In genomic region chr10:81144667-81145066, GRCm38 (mm10) we compare ENCODE assay signal across 15 mouse cellular contexts. TPM values are rescaled to one million over a fixed set of nuclear protein-coding genes. Genes with fewer than 3 reads are reported as not detected.
DNase-seq lines count a peak whose midpoint lies in the region; ATAC-seq and TF ChIP-seq lines count a peak whose summit lies in the region.
"Had no signal": no experiment of that assay in that cellular context is flagged by ENCODE, and none has a peak within 500 bp of the region (broad histone marks: within the 10 kb centered on the region; RNA-seq: fewer than 3 reads in every experiment).

No protein-coding gene starts in this region.

- peak overlapping the region; percentile 28; the same call in 1 of the 2 replicates for H3K27ac ChIP-seq in gastrocnemius, adult 2 months
- H3K27ac ChIP-seq: heart, embryonic 13.5 days; hindbrain, embryonic 14.5 days; limb, embryonic 13.5 days; midbrain, embryonic 12.5 days had no signal

- ATAC-seq in erythroid progenitor cell, adult 5-6 weeks (replicated peaks; ENCODE audit: low FRiP score, poor library complexity, severe bottlenecking) = no peak
- ATAC-seq: liver, postnatal 0 days had no signal

- DNase-seq in gastrocnemius, adult 2 months = peak; percentile 62
- DNase-seq in gastrocnemius, postnatal 36 days = no peak
- DNase-seq in lung, adult 18-20 months = peak; percentile 62 to 67
- no peak for DNase-seq in lung, adult 2 months
- DNase-seq in heart, postnatal 14 days = peak; percentile 66 to 71
- peak; percentile 61 for DNase-seq in lung, postnatal 36 days
- DNase-seq in left cerebral cortex, postnatal 14 days (ENCODE audit: low spot score in 2 of 2) = no peak
- DNase-seq: cerebellum, adult 9-10 months; liver, postnatal 0 days; right cerebral cortex, postnatal 14 days had no signal

- no peak for TF ChIP-seq POLR2A in lung, adult 2 months (IDR thresholded peaks at IDR 0.05; ENCODE audit: borderline replicate concordance, extremely low read depth, low read depth, low read length)

- peaks cover 30% of the 10 kb centered on the region for H3K4me1 ChIP-seq in lung, adult 2 months (ENCODE audit: control insufficient read depth, insufficient read depth, low read length)

- TF ChIP-seq CTCF in gastrocnemius, adult 2 months (IDR thresholded peaks at IDR 0.05) = no peak
- TF ChIP-seq CTCF in lung, adult 2 months (IDR thresholded peaks at IDR 0.05; ENCODE audit: insufficient read depth, low read length) = no peak

- 57% methylated on average over 27 of the region's 27 CpGs for WGBS in lung, adult 2 months

- peak overlapping the region; percentile 40 for H3K4me3 ChIP-seq in gastrocnemius, adult 2 months
- H3K4me3 ChIP-seq in lung, adult 2 months (replicated peaks; ENCODE audit: extremely low read depth, low read depth, low read length) = no peak overlapping the region
- H3K4me3 ChIP-seq: heart, embryonic 13.5 days; limb, embryonic 13.5 days; midbrain, embryonic 12.5 days had no signal

- intact Hi-C loops in gastrocnemius, adult 2 months (cut with DNase I) = no loop called here
- intact Hi-C loops in gastrocnemius, postnatal 36 days (cut with DNase I) = loop anchor here (5.0 kb wide), 1 partner anchor 303 kb away; no protein-coding TSS in a partner anchor
- intact Hi-C loops in heart, postnatal 14 days (cut with DNase I) = no loop called here
- intact Hi-C loops in left cerebral cortex, postnatal 14 days (cut with DNase I) = no loop called here

RNA-seq across cellular contexts. Expression of gene Zbtb7a, which starts 9.6 kb away (rescaled TPM):
- 10 to 100 TPM; 23.3 to 25.9 TPM for total RNA-seq in gastrocnemius, adult 2 months (2021)
- total RNA-seq in gastrocnemius, postnatal 36 days (2021) = 10 to 100 TPM; 22.4 to 27.8 TPM
- 66.7 and 83.6 TPM in 2 replicates for polyA plus RNA-seq in lung, adult 2 months (2012; rRNA removed)
- total RNA-seq in heart, postnatal 14 days (2021) = 10 to 100 TPM; 40.8 to 43.2 TPM
- 10 to 100 TPM; 74.8 to 76.0 TPM for total RNA-seq in left cerebral cortex, postnatal 14 days (2021)
- 31.7 and 33.1 TPM in 2 replicates for total RNA-seq in erythroid progenitor cell, adult 5-6 weeks (2015; ENCODE audit: low replicate concordance)
- 23.1 and 33.2 TPM in 2 replicates for total RNA-seq in erythroid progenitor cell, adult 5-6 weeks (2017; ENCODE audit: low replicate concordance)

RNA-seq across cellular contexts. Expression of gene Pias4, which starts 23.1 kb away (rescaled TPM):
- total RNA-seq in gastrocnemius, adult 2 months (2021) = 10 to 100 TPM; 15.7 to 16.2 TPM
- total RNA-seq in gastrocnemius, postnatal 36 days (2021) = 10 to 100 TPM; 14.0 to 16.3 TPM
- polyA plus RNA-seq in lung, adult 2 months (2012; rRNA removed) = 33.0 and 40.0 TPM in 2 replicates
- 10 to 100 TPM; 15.2 to 18.3 TPM for total RNA-seq in heart, postnatal 14 days (2021)
- total RNA-seq in left cerebral cortex, postnatal 14 days (2021) = 10 to 100 TPM; 23.7 to 29.9 TPM
- total RNA-seq in erythroid progenitor cell, adult 5-6 weeks (2015; ENCODE audit: low replicate concordance) = 24.1 and 27.2 TPM in 2 replicates
- total RNA-seq in erythroid progenitor cell, adult 5-6 weeks (2017; ENCODE audit: low replicate concordance) = 15.3 and 46.0 TPM in 2 replicates

RNA-seq across cellular contexts. Expression of gene Eef2, which starts 31.8 kb away (rescaled TPM):
- 1,000 to 10,000 TPM; 1,128 to 1,335 TPM for total RNA-seq in gastrocnemius, adult 2 months (2021)
- total RNA-seq in gastrocnemius, postnatal 36 days (2021) = 100 to 1,000 TPM; 880 to 957 TPM
- polyA plus RNA-seq in lung, adult 2 months (2012; rRNA removed) = 1,377 and 1,420 TPM in 2 replicates
- total RNA-seq in heart, postnatal 14 days (2021) = 1,000 to 10,000 TPM; 1,113 to 1,165 TPM
- total RNA-seq in left cerebral cortex, postnatal 14 days (2021) = 100 to 1,000 TPM; 936 to 941 TPM
- total RNA-seq in erythroid progenitor cell, adult 5-6 weeks (2015; ENCODE audit: low replicate concordance) = 267 and 296 TPM in 2 replicates
- total RNA-seq in erythroid progenitor cell, adult 5-6 weeks (2017; ENCODE audit: low replicate concordance) = 399 and 622 TPM in 2 replicates

RNA-seq across cellular contexts. Expression of gene Dapk3, which starts 38.1 kb away (rescaled TPM):
- 10 to 100 TPM; 22.1 to 24.9 TPM for total RNA-seq in gastrocnemius, adult 2 months (2021)
- 10 to 100 TPM; 21.1 to 23.9 TPM for total RNA-seq in gastrocnemius, postnatal 36 days (2021)
- 70.4 and 73.5 TPM in 2 replicates for polyA plus RNA-seq in lung, adult 2 months (2012; rRNA removed)
- total RNA-seq in heart, postnatal 14 days (2021) = 10 to 100 TPM; 28.4 to 29.2 TPM
- total RNA-seq in left cerebral cortex, postnatal 14 days (2021) = 10 to 100 TPM; 72.2 to 73.3 TPM
- total RNA-seq in erythroid progenitor cell, adult 5-6 weeks (2015; ENCODE audit: low replicate concordance) = 5.0 and 5.4 TPM in 2 replicates
- total RNA-seq in erythroid progenitor cell, adult 5-6 weeks (2017; ENCODE audit: low replicate concordance) = 6.4 and 9.4 TPM in 2 replicates

RNA-seq across cellular contexts. Expression of gene Map2k2, which starts 39.0 kb away (rescaled TPM):
- total RNA-seq in gastrocnemius, adult 2 months (2021) = 100 to 1,000 TPM; 148 to 187 TPM
- total RNA-seq in gastrocnemius, postnatal 36 days (2021) = 100 to 1,000 TPM; 160 to 174 TPM
- polyA plus RNA-seq in lung, adult 2 months (2012; rRNA removed) = 147 and 176 TPM in 2 replicates
- total RNA-seq in heart, postnatal 14 days (2021) = 100 to 1,000 TPM; 115 to 122 TPM
- 100 to 1,000 TPM; 116 to 122 TPM for total RNA-seq in left cerebral cortex, postnatal 14 days (2021)
- total RNA-seq in erythroid progenitor cell, adult 5-6 weeks (2015; ENCODE audit: low replicate concordance) = 36.4 and 39.4 TPM in 2 replicates
- 54.0 and 71.5 TPM in 2 replicates for total RNA-seq in erythroid progenitor cell, adult 5-6 weeks (2017; ENCODE audit: low replicate concordance)

Comparison
In these comparisons a context has a peak if more than half of its experiments do, and no peak if none do; other contexts are left out.
1. DNase-seq: peak in gastrocnemius, adult 2 months (single experiment), lung, adult 18-20 months (2 of 2), heart, postnatal 14 days (2 of 2) and lung, postnatal 36 days (single experiment); none in gastrocnemius, postnatal 36 days (0 of 2), lung, adult 2 months (single experiment) and left cerebral cortex, postnatal 14 days (0 of 2).